Mouse (Mus musculus) ovary, postnatal 14 days (tissue): Measurements from ENCODE around the gene Slc25a18.

Experiments
- DNase-seq: peaks from one replicate; pipeline ENCODE4 v3.0.0; 2022; ENCODE audit warnings: low spot score

Slc25a18 gene

DNA sequence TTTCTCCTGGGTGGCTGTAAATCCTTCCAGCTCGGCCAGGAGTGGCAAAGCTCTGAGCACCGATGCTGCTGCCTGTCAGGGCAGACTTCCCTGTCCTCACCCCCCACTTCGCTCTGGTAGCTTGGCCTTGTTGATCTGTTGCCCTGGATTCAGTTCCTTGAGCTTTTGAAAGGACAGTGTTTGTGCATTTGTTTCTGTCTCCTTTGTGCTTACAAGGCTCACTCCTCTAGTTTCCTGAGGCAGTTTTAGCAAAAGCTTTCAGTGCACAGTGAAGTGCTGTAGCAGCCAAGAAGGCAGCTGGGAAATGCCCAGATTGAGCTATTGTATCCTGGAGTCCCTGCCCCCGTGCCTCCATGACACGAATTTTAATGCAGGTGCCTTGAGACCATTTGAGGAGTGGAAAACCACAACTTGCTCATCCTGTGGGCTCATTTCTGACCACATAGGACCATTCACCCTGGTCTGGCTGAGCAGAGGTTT is at the start of gene Slc25a18:
Gene Slc25a18 (plus strand): TSS at position 430 of the 480 bp plus-strand sequence.
- DNase-seq = no peak

DNA sequence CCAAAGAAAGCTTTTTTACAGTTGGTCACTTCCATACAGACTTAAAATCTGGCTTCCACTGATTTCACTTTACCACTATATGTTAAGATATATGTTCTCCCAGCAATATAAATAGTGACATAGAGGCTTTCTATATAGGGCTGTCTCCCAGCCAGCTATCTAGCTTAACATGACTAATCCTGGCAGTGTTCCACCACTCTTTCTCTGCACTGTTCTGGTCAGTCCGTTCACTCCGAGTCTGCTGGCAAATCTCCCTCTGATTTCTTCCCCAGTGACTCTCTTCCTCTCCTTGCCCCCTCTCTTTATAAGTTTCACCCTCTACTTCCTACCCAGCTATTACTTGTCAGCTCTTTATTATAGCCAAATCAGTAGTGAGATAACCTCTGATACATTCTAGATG is 47.4 kb upstream of the Slc25a18 start:
- DNase-seq = no peak

DNA sequence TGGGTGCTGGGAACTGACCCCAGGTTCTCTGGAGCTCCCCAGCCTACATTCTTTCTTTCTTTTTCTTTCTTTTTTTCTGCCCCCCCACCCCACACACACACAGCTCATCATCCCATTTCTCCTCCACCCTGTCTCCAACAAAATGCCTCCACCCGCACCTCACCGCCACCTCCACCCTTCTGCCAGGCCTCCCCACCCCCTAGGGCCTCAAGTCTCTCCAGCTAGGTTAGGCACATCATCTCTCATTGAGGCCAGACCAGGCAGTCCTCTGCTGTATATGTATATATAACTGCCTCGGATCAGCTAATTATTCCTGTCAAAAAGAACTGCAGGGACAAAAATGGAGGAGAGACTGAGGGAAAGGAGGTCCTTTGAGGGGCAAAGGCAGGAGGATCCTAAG is 37.4 kb upstream of the Slc25a18 start:
- no peak for DNase-seq

DNA sequence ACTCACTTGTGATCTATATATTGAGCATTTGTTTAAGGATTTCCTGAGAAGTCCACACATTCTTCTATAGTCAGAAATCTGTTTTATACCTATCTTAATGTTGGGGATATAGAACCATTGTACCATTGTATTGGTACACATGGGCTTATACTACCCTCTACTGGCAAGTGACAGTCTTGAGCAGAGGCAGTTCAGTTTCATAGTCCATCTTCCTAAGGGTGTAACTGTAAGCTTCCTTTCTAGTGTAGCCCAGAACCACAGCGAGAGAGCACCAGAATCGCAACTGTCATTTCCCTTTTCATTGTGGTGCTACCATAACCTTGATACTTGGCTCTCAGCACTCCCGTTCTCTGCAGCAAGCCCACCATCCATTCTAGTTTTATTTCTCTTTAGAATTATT is 36.8 kb upstream of the Slc25a18 start:
- DNase-seq = peak; percentile 27

DNA sequence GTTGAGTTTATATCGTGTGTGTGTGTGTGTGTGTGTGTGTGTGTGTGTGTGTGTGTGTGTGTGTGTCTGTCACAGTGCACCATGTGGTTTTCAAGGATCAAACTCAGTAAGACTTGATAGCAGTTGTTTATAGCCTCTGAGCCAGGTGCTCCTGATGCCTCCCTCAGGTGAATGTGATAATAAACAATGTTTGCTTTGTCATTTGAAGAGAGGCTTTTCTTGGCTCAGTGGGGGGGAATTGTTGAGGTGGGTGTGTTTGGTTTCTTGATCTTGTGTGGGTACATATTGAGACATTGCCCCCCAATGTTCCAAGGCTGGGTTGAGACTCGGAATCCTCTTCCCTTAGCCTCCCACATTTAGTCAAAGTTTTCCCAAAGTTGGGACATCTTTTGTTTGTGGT is 30.2 kb upstream of the Slc25a18 start:
- no peak for DNase-seq

DNA sequence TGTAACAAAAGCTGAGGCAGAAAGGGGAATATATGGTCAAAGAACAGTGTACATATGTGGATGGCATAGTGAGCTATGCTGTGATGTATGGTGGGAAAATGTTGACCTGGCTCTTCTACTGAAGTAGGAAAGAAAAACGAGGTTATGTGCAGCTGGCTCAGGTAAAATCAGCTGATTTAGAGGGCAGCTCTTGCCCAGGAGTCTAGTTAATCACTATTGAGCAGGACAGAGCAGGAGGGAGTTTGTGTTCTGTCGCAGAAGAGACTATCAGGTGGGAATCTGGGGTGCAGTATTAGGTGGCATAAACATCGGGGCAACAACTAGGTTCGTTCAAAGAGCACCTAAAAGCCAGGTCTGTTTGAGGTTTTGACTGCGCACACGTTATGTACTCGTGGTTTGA is 29.1 kb upstream of the Slc25a18 start:
- no peak for DNase-seq

DNA sequence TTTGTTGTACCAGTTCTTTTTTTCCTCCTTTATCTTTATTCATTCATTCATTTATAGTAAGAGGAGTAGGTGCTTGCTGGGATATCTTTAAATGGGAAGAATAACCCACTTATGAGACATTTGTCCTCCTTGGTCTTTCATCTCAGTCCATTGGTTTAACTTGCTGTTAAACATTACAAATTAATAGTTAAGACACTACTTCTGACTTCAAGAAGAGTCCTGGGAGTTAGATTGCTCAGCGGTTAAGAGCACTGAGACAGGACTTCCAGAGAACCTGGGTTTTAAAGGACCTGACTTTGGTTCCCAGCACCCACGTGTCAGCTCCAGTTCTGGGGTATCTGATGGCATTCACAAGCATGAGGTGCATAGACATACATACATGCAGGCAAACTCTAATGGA is 27.0 kb upstream of the Slc25a18 start:
- no peak for DNase-seq

DNA sequence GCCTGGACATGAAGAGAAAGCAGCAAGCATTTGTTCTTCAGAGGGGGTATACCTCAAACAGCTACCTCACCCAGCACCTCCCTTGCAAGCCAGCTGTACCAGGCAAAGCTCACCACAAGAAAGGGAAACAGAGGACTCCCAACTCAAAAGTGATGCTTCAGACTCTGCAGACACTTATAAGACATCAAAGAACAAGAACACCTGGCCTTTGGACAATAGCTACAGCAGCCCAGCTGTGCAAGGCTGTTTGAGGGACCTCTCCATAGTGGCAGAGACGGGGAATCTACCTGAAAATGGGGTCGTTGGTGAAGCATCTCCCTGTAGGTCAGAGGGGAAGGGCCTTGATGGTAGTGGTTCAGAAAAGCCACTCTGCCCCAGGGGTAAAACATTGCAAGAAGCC is 12.2 kb upstream of the Slc25a18 start:
- no peak for DNase-seq

DNA sequence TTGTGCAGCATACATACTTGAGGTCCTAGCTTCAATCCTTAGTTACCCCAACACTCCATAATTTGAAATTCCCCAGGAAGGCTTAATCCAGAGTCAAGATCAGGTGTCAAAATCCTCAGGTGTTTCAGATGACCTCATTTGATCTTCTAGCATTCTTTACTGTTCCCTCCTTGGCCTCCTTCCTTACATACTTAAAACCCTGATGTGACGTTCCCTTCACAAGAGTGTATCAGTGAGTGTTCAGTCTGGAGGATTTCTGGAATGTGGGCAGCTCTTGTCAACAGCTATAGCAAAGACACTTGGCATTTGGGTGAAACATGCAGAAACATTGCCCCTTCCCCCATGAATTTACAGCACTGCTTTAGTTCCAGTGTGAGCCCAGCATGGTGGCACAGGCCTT is 3.4 kb upstream of the Slc25a18 start:
- no peak for DNase-seq

DNA sequence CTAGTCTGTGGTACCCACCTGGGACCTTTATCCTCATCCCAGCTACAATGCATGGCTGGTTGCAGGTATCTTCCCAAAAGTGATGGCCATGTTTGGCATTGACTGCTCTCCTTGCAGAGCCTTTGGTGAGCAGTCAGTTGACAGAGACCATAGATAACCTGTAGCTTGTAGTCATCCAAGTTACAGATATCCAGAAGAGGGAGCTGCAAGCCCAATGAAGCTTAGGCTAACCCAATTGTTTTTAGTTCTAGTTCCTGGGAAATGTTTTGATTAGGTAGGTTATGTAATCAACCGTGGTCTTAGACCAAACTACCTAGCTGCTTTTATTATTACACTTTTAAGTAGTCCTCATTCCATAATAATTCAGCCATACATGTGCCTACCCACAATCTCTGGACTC is 2.0 kb upstream of the Slc25a18 start:
- DNase-seq = no peak

DNA sequence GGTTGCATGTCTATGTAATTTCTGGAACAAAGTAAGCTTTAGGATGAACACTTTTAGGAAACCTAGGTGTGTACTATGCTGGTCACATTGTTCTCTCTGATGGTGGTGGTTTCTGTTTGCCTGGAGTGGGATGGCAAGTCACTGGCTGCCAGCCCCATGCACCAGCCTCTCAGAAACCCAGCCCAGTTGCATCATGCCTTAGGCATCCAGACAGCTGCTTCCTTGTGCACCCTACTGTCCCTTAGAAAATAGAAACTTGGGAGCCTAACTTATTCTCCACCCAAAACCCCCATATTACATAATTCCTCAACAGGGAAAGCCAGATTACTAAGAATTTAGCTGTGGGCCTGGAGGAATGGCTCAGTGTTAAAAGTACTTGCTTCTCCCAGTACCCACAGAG is 1.4 kb upstream of the Slc25a18 start:
- DNase-seq = no peak

DNA sequence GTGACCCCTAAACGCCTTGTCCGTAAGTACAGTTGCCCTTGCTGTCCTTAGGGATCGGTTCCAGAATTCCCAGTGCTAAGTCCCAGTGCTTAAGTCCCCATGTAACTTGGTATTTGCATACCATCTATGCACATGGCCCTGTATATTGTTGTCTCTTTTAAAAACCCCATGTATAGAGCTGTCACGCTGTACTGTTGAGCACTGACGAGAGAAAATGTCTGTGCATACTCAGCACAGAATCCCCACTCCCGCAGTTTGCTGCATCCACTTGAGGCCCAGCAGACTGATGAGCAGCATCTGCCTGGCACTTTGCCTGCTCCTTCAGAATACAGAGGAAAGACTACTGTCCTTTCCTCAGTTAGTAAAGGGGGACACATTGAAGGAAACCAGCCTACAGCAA is 385 bp downstream of the Slc25a18 start:
- DNase-seq = no peak

DNA sequence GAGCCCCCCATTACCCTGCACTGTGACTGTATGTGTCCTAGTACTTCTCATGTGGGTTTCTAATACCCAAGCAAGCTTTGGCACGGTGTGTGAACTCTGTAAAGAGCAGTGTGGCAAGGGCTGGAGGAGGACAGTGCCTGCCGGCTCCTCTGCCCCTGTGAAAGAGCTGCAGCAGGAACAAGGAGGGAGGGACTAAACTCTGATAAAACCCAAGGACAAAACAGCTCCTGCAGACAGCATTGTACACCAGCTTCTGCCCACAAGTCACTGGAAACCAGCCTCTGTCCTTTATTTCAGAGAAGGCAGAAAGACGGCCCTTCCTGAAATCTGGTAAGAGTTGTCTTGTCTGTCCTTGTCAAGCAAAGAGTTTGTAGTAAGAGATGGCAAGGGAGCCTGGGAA is 2.9 kb downstream of the Slc25a18 start:
- no peak for DNase-seq

DNA sequence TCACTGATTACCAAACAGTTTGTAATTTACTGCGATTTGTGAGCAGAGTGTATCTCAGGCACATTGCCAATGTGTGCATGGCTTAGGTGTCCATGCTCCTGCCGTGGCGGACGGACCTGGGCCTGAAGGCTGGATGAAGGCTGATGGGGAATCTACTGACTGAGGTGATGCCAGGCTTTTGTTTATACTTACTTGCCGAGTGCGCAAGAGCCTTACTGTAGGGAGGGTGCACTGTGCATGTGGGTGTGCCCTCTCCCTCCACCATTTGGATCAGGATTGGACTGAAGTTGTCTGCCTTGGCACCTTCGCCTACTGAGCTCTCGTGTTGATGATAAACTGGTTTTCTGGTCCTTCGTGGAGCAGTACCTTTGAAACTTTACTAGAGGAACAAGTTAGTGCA is 4.2 kb downstream of the Slc25a18 start:
- no peak for DNase-seq

DNA sequence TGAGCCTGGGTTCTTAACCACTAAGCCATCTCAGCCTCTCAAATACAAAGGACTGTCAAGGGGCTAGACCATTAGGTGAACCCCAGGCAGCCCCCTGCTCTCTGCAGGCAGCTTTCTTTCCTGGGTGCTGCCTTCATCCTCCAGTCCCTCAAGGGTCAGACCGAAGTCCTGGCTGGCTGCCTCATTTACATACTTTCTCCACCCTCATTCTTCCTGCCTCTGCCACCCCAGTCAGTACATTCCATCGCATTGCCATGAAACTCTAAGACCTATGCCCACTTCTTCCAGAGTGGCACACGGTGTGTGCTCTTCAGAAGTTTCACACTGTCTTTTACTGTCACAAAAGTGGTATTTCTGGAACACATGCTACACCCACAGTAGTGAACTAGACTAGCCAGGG is 4.8 kb downstream of the Slc25a18 start:
- no peak for DNase-seq

DNA sequence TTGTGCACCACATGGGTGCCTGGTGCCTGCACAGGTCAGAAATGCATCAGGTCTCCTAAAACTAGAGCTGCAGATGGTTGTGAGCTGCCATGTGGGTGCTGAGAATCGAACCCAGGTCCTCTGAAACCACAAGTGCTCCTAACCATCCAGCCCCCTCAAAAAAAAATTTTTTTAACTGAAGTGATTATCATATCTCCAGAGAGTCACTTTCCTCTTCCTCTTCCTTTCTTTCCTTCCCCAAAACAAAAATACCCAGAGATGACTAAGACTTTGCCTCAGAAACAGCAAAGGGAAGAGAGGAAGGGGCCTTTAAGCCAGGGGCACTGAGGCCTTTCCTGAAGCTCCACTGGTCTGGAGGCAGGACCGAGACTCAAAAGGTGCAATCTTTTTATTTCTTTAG is 9.6 kb downstream of the Slc25a18 start:
- DNase-seq = no peak

DNA sequence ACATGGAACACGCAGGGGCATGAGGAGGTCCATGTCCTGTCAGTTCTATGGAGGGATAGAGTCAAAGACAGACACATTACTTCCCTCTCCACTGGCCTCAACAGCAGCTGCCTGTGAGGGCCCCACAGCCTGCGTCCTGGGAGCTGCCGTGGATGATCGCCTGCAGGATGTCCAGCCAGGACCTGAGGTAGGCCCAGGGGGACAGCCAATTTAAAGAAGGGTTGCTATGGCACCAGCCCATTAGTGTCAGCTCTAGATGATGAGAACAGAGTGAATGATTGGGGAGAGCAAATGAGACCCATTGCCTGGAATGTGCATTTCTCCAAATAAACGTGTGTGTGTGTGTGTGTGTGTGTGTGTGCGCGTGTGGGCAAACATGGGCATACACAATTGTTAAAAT is 11.0 kb downstream of the Slc25a18 start:
- no peak for DNase-seq

DNA sequence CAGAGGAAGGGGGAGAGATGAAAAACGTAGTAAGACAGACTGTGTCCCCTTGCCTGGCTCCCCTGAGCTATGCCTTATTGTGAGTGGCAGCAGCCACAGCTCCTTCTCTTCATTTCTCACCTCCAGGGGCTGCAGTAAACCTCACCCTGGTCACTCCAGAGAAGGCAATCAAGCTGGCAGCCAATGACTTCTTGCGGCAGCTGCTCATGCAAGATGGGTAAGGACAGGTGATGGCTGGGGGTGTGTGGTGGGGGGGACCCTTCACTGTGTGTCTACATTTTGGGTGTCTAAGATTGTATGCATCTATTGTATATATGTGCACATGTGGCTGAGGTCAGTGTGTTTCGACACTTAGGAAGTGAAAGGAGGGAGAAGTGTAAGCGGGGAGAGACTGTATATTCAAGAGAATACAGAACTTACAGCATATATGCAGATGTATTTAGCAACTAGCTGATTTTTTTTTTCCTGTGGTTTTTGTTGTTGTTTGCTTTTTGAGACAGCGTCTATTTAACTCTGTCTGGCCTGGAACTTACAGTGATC is 14.8 kb downstream of the Slc25a18 start:
- DNase-seq = no peak

DNA sequence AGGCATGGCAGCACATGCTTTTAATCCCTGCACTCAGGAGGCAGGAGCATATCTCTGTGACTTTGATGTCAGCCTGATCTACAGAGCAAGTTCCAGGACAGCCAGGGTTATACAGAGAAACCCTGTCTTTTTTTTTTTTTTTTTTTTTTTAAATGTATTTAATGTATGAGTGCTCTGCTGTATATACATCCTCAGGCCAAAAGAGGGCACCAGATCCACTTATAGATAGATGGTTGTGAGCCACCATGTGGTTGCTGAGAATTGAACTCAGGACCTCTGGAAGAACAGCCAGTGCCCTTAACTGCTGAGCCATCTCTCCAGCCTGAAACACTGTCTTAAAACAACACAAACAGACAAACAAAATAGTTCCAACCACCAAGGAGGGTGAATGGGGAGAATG is 15.5 kb downstream of the Slc25a18 start:
- DNase-seq = no peak

DNA sequence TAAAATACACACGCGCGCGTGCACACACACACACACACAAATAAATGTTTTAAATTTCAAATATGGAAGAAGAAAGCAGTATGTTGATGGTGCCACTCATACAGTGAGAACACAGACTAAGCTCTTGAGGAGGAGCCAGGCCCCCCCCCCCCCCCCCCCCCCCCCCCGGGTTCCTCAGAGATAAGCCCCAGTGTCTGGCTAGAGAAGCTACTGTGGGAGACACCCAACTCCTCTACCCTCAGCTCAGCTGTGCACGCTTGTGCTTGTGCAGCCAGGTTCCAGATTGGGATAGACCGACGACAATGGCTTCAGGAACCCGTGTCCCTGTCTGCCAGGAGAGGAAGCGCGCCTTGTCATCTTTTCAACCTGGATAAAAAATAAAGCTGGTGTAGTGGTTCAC is 16.8 kb downstream of the Slc25a18 start:
- DNase-seq = no peak

DNA sequence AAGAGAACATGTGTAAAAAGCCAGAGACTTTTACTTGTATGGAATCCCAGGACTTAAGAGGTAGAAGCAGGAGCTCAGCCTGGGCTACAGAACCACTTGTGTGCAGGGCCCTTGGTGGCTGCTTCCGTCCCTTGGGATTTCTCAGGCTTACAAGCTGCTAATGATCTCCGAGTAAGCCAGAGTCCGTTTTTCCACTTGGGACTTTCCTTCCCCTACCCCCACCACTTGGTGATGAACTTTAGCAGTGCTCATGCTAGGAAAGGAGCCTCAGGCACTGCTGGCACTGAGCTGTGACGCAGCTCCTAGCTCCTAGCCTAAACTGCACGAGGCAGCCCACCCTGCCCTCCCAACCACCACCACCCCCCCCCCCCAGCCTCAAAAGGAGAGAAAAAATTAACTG is 17.3 kb downstream of the Slc25a18 start:
- no peak for DNase-seq

DNA sequence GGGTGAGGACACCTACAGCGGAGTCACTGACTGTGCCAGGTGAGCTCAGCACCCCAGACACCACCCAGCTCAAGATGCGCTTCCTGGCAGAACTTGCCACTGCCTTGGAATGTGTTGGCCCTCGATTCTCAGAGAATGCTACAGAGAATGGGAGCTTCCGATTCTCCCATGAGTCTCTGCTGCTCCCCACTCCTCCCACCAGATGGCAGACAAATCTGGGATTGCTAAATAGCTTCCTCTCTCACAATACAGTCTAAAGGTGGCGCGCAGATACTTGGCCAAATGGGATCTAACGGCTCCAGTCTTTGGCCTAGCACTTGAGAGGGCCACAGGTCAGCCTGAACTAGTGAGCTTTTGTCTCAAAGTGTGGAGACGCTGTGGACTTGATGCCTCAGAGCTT is 19.6 kb downstream of the Slc25a18 start:
- DNase-seq = no peak

DNA sequence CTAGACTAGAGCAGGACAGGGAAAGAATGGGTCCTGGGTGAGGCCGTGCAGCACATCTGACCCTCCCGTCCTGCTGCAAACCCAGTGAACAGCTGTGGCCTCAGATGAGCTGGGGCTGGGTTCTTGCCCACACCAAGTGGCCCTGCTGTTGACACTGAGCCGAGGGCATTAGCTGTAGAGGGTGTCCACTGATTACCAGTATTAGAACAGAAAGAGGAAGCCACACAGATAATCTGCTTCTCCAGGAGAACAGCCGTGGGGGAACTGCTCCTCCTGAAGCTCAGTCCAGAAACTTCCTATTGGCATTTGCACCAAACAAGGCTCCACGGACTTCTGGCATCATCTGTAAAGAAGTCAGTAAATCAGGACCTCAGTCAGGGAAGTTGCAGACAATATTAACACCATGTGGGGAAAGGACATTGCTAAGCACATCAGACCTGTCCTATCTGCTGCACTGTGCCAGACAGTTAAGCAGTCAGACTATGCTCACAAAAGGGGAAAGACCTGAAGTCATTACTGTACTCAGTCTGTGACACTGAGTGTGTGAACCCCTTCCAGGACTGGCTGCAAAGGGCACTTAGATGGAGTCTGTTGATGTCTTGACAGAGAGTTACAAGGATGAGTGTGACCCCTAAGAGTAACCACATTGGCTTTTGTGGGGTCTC is 22.2 kb downstream of the Slc25a18 start:
- DNase-seq = no peak

DNA sequence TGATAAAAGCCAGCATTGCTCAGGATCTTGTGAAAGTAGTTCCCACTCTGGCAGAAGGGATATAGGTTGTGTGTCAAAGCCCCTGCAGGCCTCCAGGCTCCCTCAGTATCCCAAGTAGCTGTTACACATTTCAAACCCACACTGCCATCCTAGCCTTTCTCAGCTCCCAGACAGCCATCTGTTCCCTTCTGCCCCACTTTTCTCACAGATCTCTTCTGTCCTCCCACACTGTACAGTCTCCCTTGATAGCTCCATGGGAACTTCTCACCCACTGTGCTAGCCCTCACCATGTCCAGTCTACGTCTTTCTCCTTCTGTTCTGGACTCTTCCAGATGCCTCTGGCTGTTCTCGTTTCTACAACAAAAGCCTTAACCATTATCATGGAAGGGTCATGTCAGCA is 22.7 kb downstream of the Slc25a18 start:
- DNase-seq = no peak
